Mouse (Mus musculus) fat pad, adult 2 months (tissue): ENCODE measurements at regions not wholly inside any gene's neighbourhood (a gene's known extent, or its start where the extent isn't known, plus 50 kb on each side); places are given as distances from the start of the nearest gene placed in this dataset.

Experiments
- DNase-seq: peaks from one replicate; pipeline ENCODE4 v3.0.0-alpha.2; 2011; ENCODE audit warnings: low read depth, low spot score; ENCODE audit errors: extremely low read depth

GRCm38 (mm10) chr12:32724451-32725188, 94.7 kb upstream of the Nampt start:
- no peak for DNase-seq

- DNase-seq: no peak
These were observed 91.8 kb upstream of the Nampt start for GRCm38 (mm10) chr12:32727539-32727938.

GRCm38 (mm10) chr12:32728425-32728824, 90.9 kb upstream of the Nampt start:
- peak; percentile 88 for DNase-seq

GRCm38 (mm10) chr12:32735224-32735623, 84.1 kb upstream of the Nampt start:
- DNase-seq: no peak

- DNase-seq: no peak
These were observed 77.9 kb upstream of the Nampt start for GRCm38 (mm10) chr12:32741465-32741864.

- peak; percentile 85 for DNase-seq
These were observed 61.8 kb upstream of the Nampt start for GRCm38 (mm10) chr12:32757441-32758119.

- no peak for DNase-seq
These were observed 61.2 kb upstream of the Nampt start for GRCm38 (mm10) chr12:32758150-32758549.

- no peak for DNase-seq
These were observed 58.7 kb upstream of the Nampt start for GRCm38 (mm10) chr12:32760627-32761026.

GRCm38 (mm10) chr12:32761055-32761454, 58.3 kb upstream of the Nampt start:
- no peak for DNase-seq

- DNase-seq: no peak
These were observed 55.1 kb upstream of the Nampt start for GRCm38 (mm10) chr12:32764271-32764670.

- DNase-seq: no peak
These were observed 54.6 kb upstream of the Nampt start for GRCm38 (mm10) chr12:32764747-32765146.

- DNase-seq: peak; percentile 98
These were observed 53.5 kb upstream of the Nampt start for GRCm38 (mm10) chr12:32765861-32766260.

- peak; percentile 80 for DNase-seq
These were observed 52.8 kb upstream of the Nampt start for GRCm38 (mm10) chr12:32766575-32766974.

GRCm38 (mm10) chr12:32767206-32768081, 51.9 kb upstream of the Nampt start:
- DNase-seq: peak; percentile 82

- peak; percentile 62 for DNase-seq
These were observed 51.1 kb upstream of the Nampt start for GRCm38 (mm10) chr12:32768082-32768743.

- DNase-seq: no peak
These were observed 50.4 kb upstream of the Nampt start for GRCm38 (mm10) chr12:32768744-32769535.
